Mouse (Mus musculus) testis, postnatal 10 days (tissue): ENCODE results near the gene Gfod1.

Experiments
- DNase-seq: peaks from one replicate; pipeline ENCODE4 v3.0.0; 2021; ENCODE audit warnings: low spot score

The Gfod1 gene

GRCm38 (mm10) chr13:43304018-43304431 is at the start of gene Gfod1:
TSS of gene Gfod1 (minus strand) at chr13:43304172.
- DNase-seq: peak; percentile 90

- DNase-seq: no peak
Measured at GRCm38 (mm10) chr13:43353356-43353755, 49.4 kb upstream of the Gfod1 start.

- DNase-seq: no peak
Measured at GRCm38 (mm10) chr13:43350489-43351169, 46.7 kb upstream of the Gfod1 start.

GRCm38 (mm10) chr13:43349376-43349775 is 45.4 kb upstream of the Gfod1 start:
- no peak for DNase-seq

- DNase-seq: no peak
Measured at GRCm38 (mm10) chr13:43346825-43347224, 42.9 kb upstream of the Gfod1 start.

GRCm38 (mm10) chr13:43338632-43339031 is 34.7 kb upstream of the Gfod1 start:
- no peak for DNase-seq

- DNase-seq: no peak
Measured at GRCm38 (mm10) chr13:43338001-43338400, 34.0 kb upstream of the Gfod1 start.

GRCm38 (mm10) chr13:43336425-43337221 is 32.7 kb upstream of the Gfod1 start:
- no peak for DNase-seq

GRCm38 (mm10) chr13:43332591-43332990 is 28.6 kb upstream of the Gfod1 start:
- peak; percentile 47 for DNase-seq

GRCm38 (mm10) chr13:43331721-43332444 is 27.9 kb upstream of the Gfod1 start:
- no peak for DNase-seq

GRCm38 (mm10) chr13:43325427-43325826 is 21.5 kb upstream of the Gfod1 start:
- no peak for DNase-seq

- no peak for DNase-seq
Measured at GRCm38 (mm10) chr13:43321492-43321891, 17.5 kb upstream of the Gfod1 start.

GRCm38 (mm10) chr13:43319396-43319795 is 15.4 kb upstream of the Gfod1 start:
- no peak for DNase-seq

- DNase-seq: no peak
Measured at GRCm38 (mm10) chr13:43317411-43317810, 13.4 kb upstream of the Gfod1 start.

GRCm38 (mm10) chr13:43305181-43305924 is 1.4 kb upstream of the Gfod1 start:
- DNase-seq: no peak

- peak; percentile 58 for DNase-seq
Measured at GRCm38 (mm10) chr13:43304700-43305099, 728 bp upstream of the Gfod1 start.

- peak; percentile 49 for DNase-seq
Measured at GRCm38 (mm10) chr13:43303161-43303965, 609 bp downstream of the Gfod1 start.

- DNase-seq: no peak
Measured at GRCm38 (mm10) chr13:43302651-43303160, 1.3 kb downstream of the Gfod1 start.

- no peak for DNase-seq
Measured at GRCm38 (mm10) chr13:43302239-43302638, 1.7 kb downstream of the Gfod1 start.

GRCm38 (mm10) chr13:43300906-43301305 is 3.1 kb downstream of the Gfod1 start:
- no peak for DNase-seq

GRCm38 (mm10) chr13:43300366-43300765 is 3.6 kb downstream of the Gfod1 start:
- DNase-seq: no peak
